Mouse (Mus musculus): ENCODE measurements around the gene Obox7.
"Not testable (repeated sequence)": the region's sequence is repeated elsewhere in the genome, so short reads cannot be mapped to it uniquely, and the experiment has no call there.

Obox7 gene

GRCm38 (mm10) chr7:14659196-14659595 is at the start of gene Obox7:
TSS of gene Obox7 (plus strand) at chr7:14659496.
- DNase-seq (ENCODE audit: low spot score in 2 of 2) = not testable (repeated sequence)

GRCm38 (mm10) chr7:14622556-14623542 is 36.4 kb upstream of the Obox7 start:
- peak in 1 of 2 experiments; percentile 1 for DNase-seq (ENCODE audit: low spot score in 2 of 2)

Data from urinary bladder, adult 18-20 months (tissue).